Mouse (Mus musculus): ENCODE results near the gene Mdfic. TPM values are rescaled to one million over a fixed set of nuclear protein-coding genes. Genes with fewer than 3 reads are reported as not detected.

Gene Mdfic
- polyA plus RNA-seq, 1 experiment from 2014 or later: 0.84 TPM

DNA sequence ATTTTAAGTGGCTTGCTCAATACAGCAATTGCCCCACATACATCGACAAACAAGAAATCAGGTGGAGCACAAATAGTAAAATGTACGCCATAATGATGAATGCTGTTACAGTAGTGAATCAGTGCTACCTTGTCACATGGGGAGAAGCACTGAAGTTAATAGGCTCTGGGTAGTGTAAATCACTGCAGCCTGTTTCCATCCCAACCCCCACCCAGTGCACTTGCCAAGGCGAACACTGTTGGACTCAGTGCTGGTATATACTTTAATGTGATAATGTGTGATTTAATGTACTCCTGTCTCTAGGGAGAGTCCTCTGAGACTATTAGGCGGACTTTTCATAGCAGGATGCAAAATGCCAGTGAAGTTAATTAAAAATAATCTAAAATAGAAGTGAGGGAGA lies 3.8 kb downstream of the Mdfic start:
- H3K27me3 ChIP-seq: peaks cover 12% of the 10 kb centered on the region
- no peak for ATAC-seq (ENCODE audit: insufficient read depth)
- WGBS (ENCODE audit: insufficient replicate concordance): 65% methylated on average over 4 of the region's 4 CpGs

GRCm38 (mm10) chr6:15726422-15726821 lies 6.0 kb downstream of the Mdfic start:
- H3K4me1 ChIP-seq (replicated peaks): no peaks in the 10 kb centered on the region
- no peak overlapping the region for H3K9ac ChIP-seq
- no peak overlapping the region for H3K4me2 ChIP-seq
- H3K4me3 ChIP-seq (replicated peaks): no peak overlapping the region
- WGBS (ENCODE audit: insufficient replicate concordance): 44% methylated on average over 6 of the region's 6 CpGs
- H3K27me3 ChIP-seq: peaks cover 2% of the 10 kb centered on the region; the same call in 1 of the 2 replicates
- ATAC-seq (ENCODE audit: insufficient read depth): 0 out of 2 replicates have a peak, but pooled peaks have one; percentile 7
- no peaks in the 10 kb centered on the region for H3K36me3 ChIP-seq (replicated peaks)
- no peaks in the 10 kb centered on the region for H3K9me3 ChIP-seq (replicated peaks)
- no peak overlapping the region for H3K27ac ChIP-seq (replicated peaks)

More for the DNA sequence above, 3.8 kb downstream of the Mdfic start:
- Histone ChIP-seq H3K9me3 (replicated peaks) (no peaks in the 10 kb centered on the region), H3K36me3 (replicated peaks) (no peaks in the 10 kb centered on the region), H3K4me2 (no peak overlapping the region), H3K27ac (replicated peaks) (no peak overlapping the region), H3K4me3 (replicated peaks) (no peak overlapping the region), H3K9ac (no peak overlapping the region), H3K4me1 (replicated peaks) (no peaks in the 10 kb centered on the region)

GRCm38 (mm10) chr6:15727681-15728410 lies 7.4 kb downstream of the Mdfic start:
- no peak for ATAC-seq (ENCODE audit: insufficient read depth)
- no peak overlapping the region for H3K27ac ChIP-seq (replicated peaks)
- H3K4me3 ChIP-seq (replicated peaks): no peak overlapping the region
- H3K27me3 ChIP-seq: no peaks in the 10 kb centered on the region
- H3K36me3 ChIP-seq (replicated peaks): no peaks in the 10 kb centered on the region
- H3K9me3 ChIP-seq (replicated peaks): no peaks in the 10 kb centered on the region
- no peaks in the 10 kb centered on the region for H3K4me1 ChIP-seq (replicated peaks)
- no peak overlapping the region for H3K4me2 ChIP-seq
- WGBS (ENCODE audit: insufficient replicate concordance): 42% methylated on average over 4 of the region's 4 CpGs
- no peak overlapping the region for H3K9ac ChIP-seq

DNA sequence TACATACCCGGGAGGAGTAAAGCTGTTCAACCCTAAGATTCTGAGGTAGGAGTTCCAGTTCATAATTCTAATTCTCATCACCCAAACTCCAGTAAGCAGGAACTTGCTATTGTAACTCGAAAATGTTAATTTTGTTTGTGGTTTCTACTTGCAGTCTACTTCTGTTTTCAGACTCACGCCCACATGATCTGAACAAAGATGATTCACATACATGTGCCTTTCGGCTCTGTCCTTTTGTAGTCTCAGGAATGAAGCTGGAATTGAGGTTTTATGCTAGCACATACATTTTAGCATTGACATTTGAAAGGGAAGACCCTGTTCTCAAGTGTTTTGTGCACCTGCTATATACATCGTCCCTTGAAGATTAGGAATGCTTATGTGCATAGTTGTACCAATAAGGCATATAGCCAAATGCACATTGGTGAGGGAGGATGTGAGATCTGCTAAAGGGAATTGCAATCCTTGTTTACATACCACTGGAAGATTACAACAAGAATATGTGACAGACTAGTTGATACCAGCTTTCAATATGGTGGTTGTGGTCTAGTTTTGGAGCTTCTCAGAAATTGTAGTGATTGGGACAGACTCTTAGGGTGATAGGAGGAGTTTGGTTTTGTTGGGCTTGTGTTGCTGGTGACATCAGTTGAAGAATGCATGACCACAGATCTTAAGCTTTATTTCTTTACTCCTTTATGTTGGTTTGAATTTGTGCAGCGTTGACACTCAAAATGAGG lies 8.6 kb downstream of the Mdfic start:
- ATAC-seq (ENCODE audit: insufficient read depth): no peak
- Histone ChIP-seq H3K27me3 (no peaks in the 10 kb centered on the region), H3K9me3 (replicated peaks) (no peaks in the 10 kb centered on the region), H3K4me2 (no peak overlapping the region), H3K36me3 (replicated peaks) (no peaks in the 10 kb centered on the region), H3K27ac (replicated peaks) (no peak overlapping the region), H3K9ac (no peak overlapping the region), H3K4me3 (replicated peaks) (no peak overlapping the region), H3K4me1 (replicated peaks) (no peaks in the 10 kb centered on the region)
- WGBS (ENCODE audit: insufficient replicate concordance): 42% methylated on average over 6 of the region's 6 CpGs

- H3K9ac ChIP-seq: no peak overlapping the region
- H3K9me3 ChIP-seq (replicated peaks): no peaks in the 10 kb centered on the region
- no peak overlapping the region for H3K27ac ChIP-seq (replicated peaks)
- ATAC-seq (ENCODE audit: insufficient read depth): no peak
- H3K4me3 ChIP-seq (replicated peaks): no peak overlapping the region
- H3K27me3 ChIP-seq: no peaks in the 10 kb centered on the region
- WGBS (ENCODE audit: insufficient replicate concordance): 36% methylated on average over 2 of the region's 2 CpGs
- no peak overlapping the region for H3K4me2 ChIP-seq
- H3K36me3 ChIP-seq (replicated peaks): no peaks in the 10 kb centered on the region
- H3K4me1 ChIP-seq (replicated peaks): no peaks in the 10 kb centered on the region
Observed at GRCm38 (mm10) chr6:15730258-15730657, 9.8 kb downstream of the Mdfic start.

GRCm38 (mm10) chr6:15730666-15731065 lies 10.2 kb downstream of the Mdfic start:
- H3K27me3 ChIP-seq: no peaks in the 10 kb centered on the region
- ATAC-seq (ENCODE audit: insufficient read depth): no peak
- no peaks in the 10 kb centered on the region for H3K36me3 ChIP-seq (replicated peaks)
- WGBS (ENCODE audit: insufficient replicate concordance): 61% methylated on average over 4 of the region's 4 CpGs
- H3K9ac ChIP-seq: no peak overlapping the region
- H3K4me2 ChIP-seq: no peak overlapping the region
- no peaks in the 10 kb centered on the region for H3K4me1 ChIP-seq (replicated peaks)
- no peak overlapping the region for H3K27ac ChIP-seq (replicated peaks)
- no peaks in the 10 kb centered on the region for H3K9me3 ChIP-seq (replicated peaks)
- H3K4me3 ChIP-seq (replicated peaks): no peak overlapping the region

- Histone ChIP-seq H3K27me3 (no peaks in the 10 kb centered on the region), H3K4me2 (no peak overlapping the region), H3K4me3 (replicated peaks) (no peak overlapping the region), H3K27ac (replicated peaks) (no peak overlapping the region), H3K9ac (no peak overlapping the region), H3K36me3 (replicated peaks) (no peaks in the 10 kb centered on the region), H3K9me3 (replicated peaks) (no peaks in the 10 kb centered on the region), H3K4me1 (replicated peaks) (no peaks in the 10 kb centered on the region)
- 65% methylated on average over 7 of the region's 7 CpGs for WGBS (ENCODE audit: insufficient replicate concordance)
- ATAC-seq (ENCODE audit: insufficient read depth): no peak
Observed at GRCm38 (mm10) chr6:15731452-15731851, 11.0 kb downstream of the Mdfic start.

DNA sequence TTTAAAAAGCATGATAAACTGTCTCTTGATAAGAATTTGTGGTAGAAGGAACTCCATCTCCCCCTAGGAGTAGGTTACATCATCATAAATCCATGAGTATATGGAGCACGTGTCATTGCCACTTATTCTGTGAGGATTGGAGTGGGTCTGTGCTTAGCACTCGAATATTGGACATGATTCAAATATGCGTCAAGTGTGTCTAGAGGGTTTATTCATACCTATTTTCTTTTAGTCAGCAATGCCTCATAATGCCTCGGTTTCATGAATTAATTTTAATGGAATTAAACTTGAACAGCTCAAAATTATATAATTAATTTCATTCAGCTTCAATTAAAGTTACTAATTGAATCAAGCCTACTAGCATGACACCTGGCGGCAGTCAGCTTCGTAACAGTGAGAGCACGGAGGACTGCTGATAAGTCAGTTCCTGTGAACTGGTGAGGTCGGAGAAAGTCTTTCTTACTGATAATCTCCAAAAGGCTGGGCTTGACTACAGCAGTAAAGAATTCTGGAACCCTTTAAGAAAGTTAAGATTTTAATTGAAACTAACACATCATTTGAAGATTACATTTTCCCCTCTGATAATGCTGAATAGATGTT lies 17.0 kb downstream of the Mdfic start:
- WGBS (ENCODE audit: insufficient replicate concordance): 41% methylated on average over 8 of the region's 8 CpGs
- H3K9ac ChIP-seq: no peak overlapping the region
- no peaks in the 10 kb centered on the region for H3K9me3 ChIP-seq (replicated peaks)
- no peak overlapping the region for H3K4me3 ChIP-seq (replicated peaks)
- no peaks in the 10 kb centered on the region for H3K36me3 ChIP-seq (replicated peaks)
- H3K27me3 ChIP-seq: no peaks in the 10 kb centered on the region
- H3K4me1 ChIP-seq (replicated peaks): peaks cover 7% of the 10 kb centered on the region; the same call in 1 of the 2 replicates
- ATAC-seq (ENCODE audit: insufficient read depth): no peak
- H3K27ac ChIP-seq (replicated peaks): no peak overlapping the region
- no peak overlapping the region for H3K4me2 ChIP-seq

GRCm38 (mm10) chr6:15738331-15738943 lies 18.0 kb downstream of the Mdfic start:
- no peak overlapping the region for H3K4me2 ChIP-seq
- no peak overlapping the region for H3K9ac ChIP-seq
- H3K4me3 ChIP-seq (replicated peaks): no peak overlapping the region
- H3K27ac ChIP-seq (replicated peaks): no peak overlapping the region
- peaks cover 7% of the 10 kb centered on the region; the same call in 1 of the 2 replicates for H3K4me1 ChIP-seq (replicated peaks)
- H3K36me3 ChIP-seq (replicated peaks): no peaks in the 10 kb centered on the region
- 28% methylated on average over 5 of the region's 5 CpGs for WGBS (ENCODE audit: insufficient replicate concordance)
- no peaks in the 10 kb centered on the region for H3K9me3 ChIP-seq (replicated peaks)
- peak; percentile 47; the same call in 1 of the 2 replicates for ATAC-seq (ENCODE audit: insufficient read depth)
- H3K27me3 ChIP-seq: no peaks in the 10 kb centered on the region

DNA sequence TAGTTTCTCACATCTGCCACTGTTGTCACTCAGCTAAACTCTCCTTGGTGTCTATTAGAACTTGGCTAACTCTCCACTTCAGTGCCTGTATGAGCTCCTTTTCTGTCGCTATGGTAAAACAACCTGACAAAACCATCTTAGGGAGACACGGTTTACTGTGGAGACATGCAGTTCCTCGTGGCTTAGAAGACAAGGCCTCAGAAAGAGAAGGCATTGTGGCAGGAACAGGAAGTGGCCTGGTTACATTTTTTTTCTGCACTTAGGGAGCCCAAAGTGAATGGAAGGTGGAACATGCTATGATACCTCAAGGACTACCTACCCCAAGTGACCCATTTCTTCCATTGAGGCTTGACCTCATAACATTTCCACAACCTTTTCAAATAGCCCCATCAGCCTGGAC lies 18.7 kb downstream of the Mdfic start:
- no peak overlapping the region for H3K4me2 ChIP-seq
- H3K27ac ChIP-seq (replicated peaks): no peak overlapping the region
- 22% methylated on average over 3 of the region's 3 CpGs for WGBS (ENCODE audit: insufficient replicate concordance)
- H3K9me3 ChIP-seq (replicated peaks): no peaks in the 10 kb centered on the region
- H3K4me3 ChIP-seq (replicated peaks): no peak overlapping the region
- no peak overlapping the region for H3K9ac ChIP-seq
- no peaks in the 10 kb centered on the region for H3K36me3 ChIP-seq (replicated peaks)
- no peak for ATAC-seq (ENCODE audit: insufficient read depth)
- H3K27me3 ChIP-seq: no peaks in the 10 kb centered on the region
- peaks cover 7% of the 10 kb centered on the region; the same call in 1 of the 2 replicates for H3K4me1 ChIP-seq (replicated peaks)

All from liver, embryonic 15.5 days (tissue).